ENCODE assay signal across 9 mouse cellular contexts in the genomic region with DNA sequence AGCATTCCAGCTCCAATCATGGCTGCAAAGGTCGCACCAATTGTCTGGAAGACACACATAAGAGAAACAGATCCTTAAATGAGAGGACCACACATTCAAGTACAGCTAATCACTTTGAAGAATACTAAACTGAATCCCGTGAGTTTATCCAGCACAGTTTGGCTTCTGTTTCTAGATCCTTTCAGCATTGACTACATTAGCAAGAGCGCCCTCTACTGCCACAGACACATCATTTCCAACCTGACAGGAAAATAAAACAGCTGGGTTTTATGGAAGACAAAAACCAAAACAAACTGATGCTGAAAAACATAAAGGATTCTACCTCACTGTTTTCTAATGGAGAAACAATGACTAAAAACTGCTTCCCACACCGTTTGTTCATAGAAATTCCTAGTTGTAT. TPM values are rescaled to one million over a fixed set of nuclear protein-coding genes. Genes with fewer than 3 reads are reported as not detected.
A peak's percentile ranks its signal among the peaks of the same experiment; 100 is the strongest.
DNase-seq lines count a peak whose midpoint lies in the region; ATAC-seq lines count a peak whose summit lies in the region.
"Had no signal": no experiment of that assay in that cellular context is flagged by ENCODE, and none has a peak within 500 bp of the region (broad histone marks: within the 10 kb centered on the region; RNA-seq: fewer than 3 reads in every experiment).

No protein-coding gene starts in this region.

- peaks cover 88% of the 10 kb centered on the region for H3K36me3 ChIP-seq in heart, embryonic 10.5 days
- H3K36me3 ChIP-seq in neural tube, embryonic 11.5 days (ENCODE audit: control insufficient read depth, insufficient read depth, low read length) = peaks cover 2% of the 10 kb centered on the region
- H3K36me3 ChIP-seq in neural tube, embryonic 15.5 days = peaks cover 74% of the 10 kb centered on the region

- no peak overlapping the region for H3K9ac ChIP-seq in neural tube, embryonic 11.5 days (ENCODE audit: low read length)
- no peak overlapping the region for H3K9ac ChIP-seq in neural tube, embryonic 15.5 days (replicated peaks)
- H3K9ac ChIP-seq: neural tube, embryonic 12.5 days had no signal

- no peaks in the 10 kb centered on the region for H3K27me3 ChIP-seq in heart, embryonic 10.5 days (ENCODE audit: insufficient read depth, poor library complexity, severe bottlenecking)
- H3K27me3 ChIP-seq in neural tube, embryonic 11.5 days (ENCODE audit: control insufficient read depth, insufficient read depth, low read length) = no peaks in the 10 kb centered on the region
- no peaks in the 10 kb centered on the region for H3K27me3 ChIP-seq in neural tube, embryonic 15.5 days (replicated peaks)
- H3K27me3 ChIP-seq: neural tube, embryonic 12.5 days had no signal

- WGBS in heart, embryonic 10.5 days = 47% methylated on average over 4 of the region's 4 CpGs
- WGBS in neural tube, embryonic 11.5 days = 55% methylated on average over 4 of the region's 4 CpGs
- 51% methylated on average over 4 of the region's 4 CpGs for WGBS in neural tube, embryonic 15.5 days

- no peak overlapping the region for H3K4me3 ChIP-seq in heart, embryonic 10.5 days
- H3K4me3 ChIP-seq in neural tube, embryonic 11.5 days (ENCODE audit: low read depth, low read length) = no peak overlapping the region
- H3K4me3 ChIP-seq in neural tube, embryonic 15.5 days (replicated peaks) = no peak overlapping the region
- H3K4me3 ChIP-seq: neural tube, embryonic 12.5 days had no signal

- no peaks in the 10 kb centered on the region for H3K9me3 ChIP-seq in heart, embryonic 10.5 days
- no peaks in the 10 kb centered on the region for H3K9me3 ChIP-seq in neural tube, embryonic 11.5 days (ENCODE audit: control insufficient read depth, low read length)
- no peaks in the 10 kb centered on the region for H3K9me3 ChIP-seq in neural tube, embryonic 15.5 days (replicated peaks)
- H3K9me3 ChIP-seq: neural tube, embryonic 12.5 days had no signal

- H3K27ac ChIP-seq in heart, embryonic 10.5 days = no peak overlapping the region
- no peak overlapping the region for H3K27ac ChIP-seq in neural tube, embryonic 11.5 days (ENCODE audit: low read depth, low read length)
- H3K27ac ChIP-seq in neural tube, embryonic 15.5 days (replicated peaks) = no peak overlapping the region
- H3K27ac ChIP-seq: neural tube, embryonic 12.5 days had no signal

- no peaks in the 10 kb centered on the region for H3K4me1 ChIP-seq in heart, embryonic 10.5 days
- no peaks in the 10 kb centered on the region for H3K4me1 ChIP-seq in neural tube, embryonic 11.5 days (ENCODE audit: control insufficient read depth, insufficient read depth, low read length)
- no peaks in the 10 kb centered on the region for H3K4me1 ChIP-seq in neural tube, embryonic 15.5 days
- H3K4me1 ChIP-seq: neural tube, embryonic 12.5 days had no signal

- ATAC-seq in neural tube, embryonic 11.5 days (ENCODE audit: insufficient read depth, low FRiP score, low TSS enrichment) = no peak
- ATAC-seq in neural tube, embryonic 15.5 days (ENCODE audit: low FRiP score) = no peak

- no peak overlapping the region for H3K4me2 ChIP-seq in neural tube, embryonic 11.5 days (ENCODE audit: low read depth)
- no peak overlapping the region for H3K4me2 ChIP-seq in neural tube, embryonic 15.5 days
- H3K4me2 ChIP-seq: neural tube, embryonic 12.5 days had no signal

- DNase-seq in heart, adult 11 months = peak; percentile 63
- DNase-seq in heart, embryonic 10.5 days (ENCODE audit: low spot score) = no peak
- peak; percentile 32 for DNase-seq in neural tube, embryonic 11.5 days (ENCODE audit: low spot score)
- peak; percentile 14 to 52 for DNase-seq in adrenal gland, postnatal 36 days
- DNase-seq in heart, postnatal 4 days = peak; percentile 54
- peak; percentile 69 for DNase-seq in naive thymus-derived CD4-positive, alpha-beta T cell, adult 2 months (ENCODE audit: low read depth)
- no peak for DNase-seq in ovary, postnatal 36 days (ENCODE audit: low spot score)

RNA-seq across cellular contexts. Expression of a gene that starts 7.4 kb away (rescaled TPM):
- polyA plus RNA-seq in heart, embryonic 10.5 days (2016; fragmentation: Nextera tagmentation; extraction: Ambion mirVana) = 295 and 362 TPM in 2 replicates
- 208 and 215 TPM in 2 replicates for polyA plus RNA-seq in neural tube, embryonic 11.5 days (2014; fragmentation: Nextera tagmentation; extraction: Ambion mirVana)
- polyA plus RNA-seq in neural tube, embryonic 15.5 days (2015; fragmentation: Nextera tagmentation; extraction: Ambion mirVana) = 225 and 241 TPM in 2 replicates
- total RNA-seq in adrenal gland, postnatal 36 days (2021) = 100 to 1,000 TPM; 675 to 807 TPM
- total RNA-seq in heart, postnatal 4 days (2021) = 100 to 1,000 TPM; 375 to 382 TPM

RNA-seq across cellular contexts. Expression of a gene that starts 13.8 kb away (rescaled TPM):
- 1.3 and 1.9 TPM in 2 replicates for polyA plus RNA-seq in heart, embryonic 10.5 days (2016; fragmentation: Nextera tagmentation; extraction: Ambion mirVana)
- polyA plus RNA-seq in neural tube, embryonic 11.5 days (2014; fragmentation: Nextera tagmentation; extraction: Ambion mirVana) = 0.68 TPM in 1 of 2 replicates, not detected in the other
- 0.91 and 11.1 TPM in 2 replicates for polyA plus RNA-seq in neural tube, embryonic 15.5 days (2015; fragmentation: Nextera tagmentation; extraction: Ambion mirVana)
- total RNA-seq in adrenal gland, postnatal 36 days (2021) = 1 to 10 TPM in 1 of 2 experiments, under 1 TPM in 1; 0.86 to 1.3 TPM
- under 1 TPM in 1 of 2 experiments, not detected in 1; 0.36 TPM for total RNA-seq in heart, postnatal 4 days (2021)

RNA-seq across cellular contexts. Expression of a gene that starts 29.5 kb away (rescaled TPM):
- polyA plus RNA-seq in heart, embryonic 10.5 days (2016; fragmentation: Nextera tagmentation; extraction: Ambion mirVana) = 0.15 and 0.28 TPM in 2 replicates
- polyA plus RNA-seq in neural tube, embryonic 11.5 days (2014; fragmentation: Nextera tagmentation; extraction: Ambion mirVana) = 3.5 and 4.8 TPM in 2 replicates
- polyA plus RNA-seq in neural tube, embryonic 15.5 days (2015; fragmentation: Nextera tagmentation; extraction: Ambion mirVana) = 2.8 and 3.1 TPM in 2 replicates
- under 1 TPM; 0.16 to 0.17 TPM for total RNA-seq in adrenal gland, postnatal 36 days (2021)
- total RNA-seq in heart, postnatal 4 days (2021) = under 1 TPM in 1 of 2 experiments, not detected in 1; 0.17 TPM

RNA-seq across cellular contexts. Expression of a gene that starts 59.9 kb away (rescaled TPM):
- not detected in 2 replicates for polyA plus RNA-seq in heart, embryonic 10.5 days (2016; fragmentation: Nextera tagmentation; extraction: Ambion mirVana)
- not detected in 2 replicates for polyA plus RNA-seq in neural tube, embryonic 11.5 days (2014; fragmentation: Nextera tagmentation; extraction: Ambion mirVana)
- not detected in 2 replicates for polyA plus RNA-seq in neural tube, embryonic 15.5 days (2015; fragmentation: Nextera tagmentation; extraction: Ambion mirVana)
- total RNA-seq in adrenal gland, postnatal 36 days (2021) = not detected
- total RNA-seq in heart, postnatal 4 days (2021) = not detected
- polyA plus RNA-seq: neural tube, embryonic 12.5 days had no signal

Comparison
In these comparisons a context has a peak if more than half of its experiments do, and no peak if none do; other contexts are left out.
1. DNase-seq: peak in heart, adult 11 months (single experiment), neural tube, embryonic 11.5 days (single experiment), adrenal gland, postnatal 36 days (2 of 2), heart, postnatal 4 days (single experiment) and naive thymus-derived CD4-positive, alpha-beta T cell, adult 2 months (single experiment); none in heart, embryonic 10.5 days (single experiment) and ovary, postnatal 36 days (single experiment).